Mouse (Mus musculus) urinary bladder, postnatal 25 days (tissue): Measurements from ENCODE around the gene Gm9732.
A peak's percentile ranks its signal among the peaks of the same experiment; 100 is the strongest.
"Not testable (repeated sequence)": the region's sequence is repeated elsewhere in the genome, so short reads cannot be mapped to it uniquely, and the experiment has no call there.

Experiments used
- DNase-seq: peaks from one replicate; pipeline ENCODE4 v3.0.0; 2022; ENCODE audit warnings: low spot score

Gene Gm9732

DNA sequence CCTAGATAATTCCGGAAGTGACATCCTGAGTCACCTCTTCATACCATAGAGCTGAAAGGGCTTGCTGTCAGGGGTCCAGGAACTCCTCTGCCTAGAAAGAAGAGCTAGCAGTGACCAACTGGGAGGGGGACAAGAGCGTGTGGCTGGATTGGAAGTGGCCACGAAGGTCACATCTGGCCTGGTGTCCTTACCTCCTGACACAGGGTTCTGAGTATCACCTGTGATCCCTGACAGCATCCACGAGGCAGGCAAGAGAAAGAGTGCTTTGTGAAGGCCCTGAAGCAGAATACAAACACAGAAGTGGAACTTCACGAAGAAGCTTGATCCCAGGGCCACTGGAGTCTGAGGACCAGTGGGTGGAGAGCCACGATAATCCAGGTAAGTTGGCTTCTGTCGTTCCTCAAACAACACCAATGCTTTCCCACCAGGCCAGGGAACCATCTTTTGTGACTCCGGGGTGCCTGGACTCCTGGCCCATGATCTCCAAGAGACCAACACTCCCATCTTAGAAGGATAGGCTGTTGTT lies at the start of gene Gm9732:
Gene Gm9732, plus strand, starts transcription at position 51 of the 526 bp plus-strand sequence.
- not testable (repeated sequence) for DNase-seq

DNA sequence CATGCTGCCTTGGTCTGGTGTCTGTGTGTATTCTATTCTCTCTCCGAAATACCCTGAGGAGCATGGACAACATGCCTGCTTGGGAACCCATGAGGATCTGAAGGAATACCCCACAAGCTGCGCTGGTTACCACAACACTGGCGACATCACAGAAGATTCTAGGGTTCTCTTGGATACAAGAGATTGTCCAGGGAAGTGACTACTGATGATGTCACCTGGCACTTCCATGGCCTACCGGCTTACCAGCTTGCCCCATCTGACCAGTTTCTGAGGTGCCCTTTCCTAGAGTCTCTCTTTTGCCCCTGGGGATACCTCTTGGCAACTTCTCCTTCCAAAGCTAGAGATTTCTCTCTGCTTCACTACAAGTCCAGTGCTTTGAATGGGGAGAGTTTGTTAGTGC lies 39.6 kb upstream of the Gm9732 start, which contains the start of gene Gm8122:
Gene Gm8122, minus strand, starts transcription at position 101 of the 400 bp plus-strand sequence.
- not testable (repeated sequence) for DNase-seq

- DNase-seq = not testable (repeated sequence)
Observed at GRCm38 (mm10) chr14:43237769-43238168, 37.1 kb upstream of the Gm9732 start.

GRCm38 (mm10) chr14:43249611-43250170 lies 25.1 kb upstream of the Gm9732 start:
- DNase-seq = not testable (repeated sequence)

- DNase-seq = not testable (repeated sequence)
Observed at GRCm38 (mm10) chr14:43250549-43251253, 24.1 kb upstream of the Gm9732 start.

GRCm38 (mm10) chr14:43256511-43256910 lies 18.3 kb upstream of the Gm9732 start:
- DNase-seq = not testable (repeated sequence)

- not testable (repeated sequence) for DNase-seq
Observed at GRCm38 (mm10) chr14:43258349-43258748, 16.5 kb upstream of the Gm9732 start, which contains the start of gene Gm8126. Gm8126 (plus strand) TSS chr14:43258649.

DNA sequence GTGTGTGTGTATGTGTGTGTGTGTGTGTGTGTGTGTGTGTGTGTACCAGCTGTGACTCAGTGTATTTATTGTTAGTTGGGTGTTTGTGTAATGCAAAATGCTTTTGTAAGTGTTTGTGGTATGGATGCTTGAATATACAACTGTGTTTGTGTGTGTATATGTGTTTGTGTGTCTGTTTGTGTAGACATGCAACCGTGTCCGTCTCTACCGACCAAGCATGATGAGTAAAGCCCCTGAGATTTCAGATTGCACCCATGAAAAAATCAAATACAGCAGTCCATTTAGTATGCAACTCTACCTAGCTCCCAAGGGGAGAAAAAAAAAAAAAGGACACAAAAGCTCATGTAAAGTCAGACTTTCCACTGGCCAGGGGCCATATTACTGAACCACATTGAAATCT lies 11.4 kb upstream of the Gm9732 start:
- DNase-seq = not testable (repeated sequence)

- not testable (repeated sequence) for DNase-seq
Observed at GRCm38 (mm10) chr14:43268521-43269084, 6.2 kb upstream of the Gm9732 start.

DNA sequence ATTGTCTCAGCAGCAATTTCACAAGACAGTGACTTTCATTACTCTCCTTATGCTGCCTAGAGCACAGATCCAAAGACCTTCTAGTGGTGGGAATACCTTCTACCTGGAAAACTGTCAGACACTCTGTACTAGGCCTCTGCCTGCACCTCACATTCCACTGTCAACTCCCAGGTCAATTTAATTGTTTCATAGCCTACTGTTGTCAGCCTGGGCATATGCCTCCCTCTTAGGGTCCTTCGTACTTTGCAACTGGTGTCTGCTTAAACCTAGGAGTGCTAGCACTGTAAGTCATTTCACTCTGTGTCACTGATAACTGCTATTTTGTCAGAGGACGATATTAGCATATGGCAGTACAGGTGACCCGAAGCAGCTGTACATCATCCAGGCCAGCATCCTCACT lies 5.6 kb upstream of the Gm9732 start:
- DNase-seq = not testable (repeated sequence)

DNA sequence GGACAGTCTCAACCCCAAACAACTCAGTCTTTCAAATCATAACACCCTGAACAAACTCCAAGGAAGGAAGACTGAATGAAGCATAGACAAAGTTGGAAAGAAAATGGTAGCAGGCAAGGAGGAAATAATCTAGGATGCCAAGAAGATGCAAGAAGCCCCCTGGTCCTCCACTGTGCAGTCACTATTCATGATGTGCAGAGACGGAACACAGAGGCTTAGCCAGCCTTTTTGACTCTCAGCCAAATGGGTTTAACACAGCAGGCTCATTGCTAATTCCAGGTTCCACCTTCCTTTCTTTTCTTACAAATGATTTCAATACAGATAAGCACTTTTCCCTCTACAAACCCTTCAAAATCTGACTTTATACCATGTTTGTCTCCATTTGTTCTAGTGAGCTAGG lies 1.7 kb upstream of the Gm9732 start:
- not testable (repeated sequence) for DNase-seq

GRCm38 (mm10) chr14:43275752-43276151 lies 916 bp downstream of the Gm9732 start:
- DNase-seq = not testable (repeated sequence)

DNA sequence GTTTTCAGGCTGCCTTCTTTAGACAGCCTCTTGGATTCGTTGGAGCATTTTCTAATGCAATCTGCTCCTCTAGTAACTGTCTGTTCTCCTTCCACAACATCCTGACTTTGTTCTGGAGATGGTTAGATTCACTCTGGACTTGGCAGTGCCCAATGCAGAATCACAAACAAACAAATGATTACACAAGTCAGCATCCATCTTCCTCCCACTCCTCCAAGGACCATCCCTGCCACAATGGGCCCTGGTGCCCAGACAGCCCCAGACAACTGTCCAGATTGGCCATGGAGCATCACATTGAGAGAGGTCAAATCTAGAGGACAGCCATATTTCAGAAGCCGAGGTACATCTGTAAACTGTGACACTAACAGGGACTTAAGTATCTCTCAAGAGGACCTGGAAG lies 2.6 kb downstream of the Gm9732 start:
- not testable (repeated sequence) for DNase-seq

- peak; percentile 7 for DNase-seq
Observed at GRCm38 (mm10) chr14:43278146-43278545, 3.3 kb downstream of the Gm9732 start.

- DNase-seq = peak; percentile 33
Observed at GRCm38 (mm10) chr14:43278681-43279080, 3.8 kb downstream of the Gm9732 start.

DNA sequence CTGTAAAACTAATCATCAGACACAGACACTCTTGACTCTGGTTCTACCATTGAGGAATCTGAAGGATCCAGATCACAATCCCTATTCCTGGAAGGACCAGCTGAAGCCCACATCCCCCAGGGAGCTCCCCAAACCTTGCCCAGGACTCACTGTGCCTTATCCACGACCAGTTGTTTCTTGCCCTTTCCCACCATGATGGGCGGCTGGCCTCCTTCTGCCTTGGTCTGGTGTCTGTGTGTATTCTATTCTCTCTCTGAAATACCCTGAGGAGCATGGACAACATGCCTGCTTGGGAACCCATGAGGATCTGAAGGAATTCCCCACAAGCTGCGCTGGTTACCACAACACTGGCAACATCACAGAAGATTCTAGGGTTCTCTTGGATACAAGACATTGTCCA lies 18.7 kb downstream of the Gm9732 start, which contains the start of gene Gm8127:
Gene Gm8127, minus strand, starts transcription at position 330 of the 400 bp plus-strand sequence.
- DNase-seq = not testable (repeated sequence)

- DNase-seq = not testable (repeated sequence)
Observed at GRCm38 (mm10) chr14:43319516-43319915, 44.7 kb downstream of the Gm9732 start.

DNA sequence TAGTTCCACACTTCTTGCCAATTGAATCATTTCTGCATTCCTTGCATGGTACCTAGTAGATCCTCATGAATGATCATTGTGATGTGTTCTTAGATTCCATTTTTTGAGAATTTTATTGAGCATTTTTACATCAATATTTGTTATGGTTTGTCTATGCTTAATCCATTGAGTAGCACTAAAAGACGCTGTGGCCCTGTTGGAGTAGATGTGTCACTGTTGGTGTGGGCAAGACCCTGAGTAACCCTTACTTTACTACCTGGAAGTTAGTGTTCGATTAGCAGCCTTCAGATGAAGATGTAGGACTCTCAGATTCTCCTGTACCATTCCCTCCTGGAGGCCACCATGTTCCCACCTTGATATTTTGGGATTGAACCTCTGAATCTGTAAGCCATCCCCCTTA lies 53.8 kb downstream of the Gm9732 start:
- DNase-seq = not testable (repeated sequence)

DNA sequence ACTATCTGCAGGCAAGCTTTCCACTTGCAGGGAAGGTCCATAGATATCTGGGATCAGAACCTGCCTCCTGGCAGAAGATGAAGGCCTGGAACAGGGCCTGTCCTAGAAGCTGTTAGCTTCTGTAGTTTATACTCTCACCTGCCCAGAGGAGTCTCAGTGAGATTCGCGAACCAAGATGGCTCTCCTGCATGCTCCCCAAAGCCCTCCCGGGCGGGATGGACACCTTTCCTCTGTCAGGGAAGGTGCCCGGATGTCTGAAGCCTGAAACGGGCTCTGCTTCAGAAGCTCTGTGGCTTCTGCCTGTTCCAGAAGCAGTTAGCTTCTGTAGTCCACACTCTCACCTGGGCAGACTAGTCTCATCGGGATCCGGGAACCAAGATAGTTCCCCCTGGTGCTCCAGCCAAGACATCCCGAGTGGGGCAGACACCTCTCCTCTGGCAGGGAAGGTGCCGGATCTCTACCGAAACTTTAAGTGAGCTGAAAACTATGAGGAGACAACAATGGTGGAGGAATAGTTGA lies 56.6 kb downstream of the Gm9732 start:
- not testable (repeated sequence) for DNase-seq

DNA sequence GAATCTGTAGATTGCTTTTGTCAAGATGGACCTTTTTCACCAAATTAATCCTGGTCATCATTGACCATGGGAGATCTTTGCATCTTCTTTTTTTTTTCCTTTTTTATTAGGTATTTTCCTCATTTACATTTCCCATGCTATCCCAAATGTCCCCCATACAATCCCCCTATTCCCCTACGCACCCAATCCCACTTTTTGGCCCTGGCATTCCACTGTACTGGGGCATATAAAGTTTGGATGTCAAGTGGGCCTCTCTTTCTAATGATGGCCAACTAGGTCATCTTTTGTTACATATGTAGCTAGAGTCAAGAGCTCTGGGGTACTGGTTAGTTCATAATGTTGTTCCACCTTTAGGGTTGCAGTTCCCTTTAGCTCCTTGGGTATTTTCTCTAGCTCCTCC lies 62.8 kb downstream of the Gm9732 start:
- not testable (repeated sequence) for DNase-seq

DNA sequence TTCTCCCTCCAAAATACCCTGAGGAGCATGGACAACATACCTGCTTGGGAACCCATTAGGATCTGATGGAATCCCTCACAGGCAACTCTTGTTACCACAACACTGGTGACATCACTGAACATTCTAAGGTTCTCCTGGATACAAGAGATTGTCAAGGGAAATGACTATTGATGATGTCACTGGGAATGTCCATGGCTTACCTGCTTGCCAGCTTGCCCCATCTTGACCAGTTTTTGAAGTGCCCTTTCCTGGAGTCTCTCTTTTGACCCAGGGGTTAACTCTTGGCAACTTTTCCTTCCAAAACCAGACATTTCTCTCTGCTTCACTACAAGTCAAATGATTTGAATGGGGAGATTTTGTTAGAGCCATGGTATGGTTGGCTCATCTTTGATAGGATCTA lies 72.9 kb downstream of the Gm9732 start, which contains the start of gene 1700001F09Rik:
Gene 1700001F09Rik, minus strand, starts transcription at position 101 of the 400 bp plus-strand sequence.
- not testable (repeated sequence) for DNase-seq

DNA sequence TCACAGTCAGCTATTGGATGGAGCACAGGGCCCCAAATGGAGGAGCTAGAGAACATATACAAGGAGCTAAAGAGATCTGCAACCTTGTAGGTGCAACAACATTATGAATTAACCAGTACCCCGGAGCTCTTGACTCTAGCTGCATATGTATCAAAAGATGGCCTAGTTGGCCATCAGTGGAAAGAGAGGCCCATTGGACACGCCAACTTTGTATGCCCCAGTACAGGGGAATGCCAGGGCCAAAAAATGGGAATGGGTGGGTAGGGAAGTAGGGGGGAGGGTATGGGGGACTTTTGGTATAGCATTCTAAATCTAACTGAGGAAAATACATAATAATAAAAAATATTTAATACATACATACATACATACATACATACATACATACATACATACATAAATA lies 78.1 kb downstream of the Gm9732 start:
- DNase-seq = not testable (repeated sequence)
